Mouse (Mus musculus): ENCODE results near the gene Gm17555.
"Not testable (repeated sequence)": the region's sequence is repeated elsewhere in the genome, so short reads cannot be mapped to it uniquely, and the experiment has no call there.

Gm17555 gene

GRCm38 (mm10) chr2:126214800-126215199 lies at the start of gene Gm17555:
Gene Gm17555 (plus strand): TSS chr2:126215100.
- not testable (repeated sequence) for DNase-seq (ENCODE audit: low spot score)

GRCm38 (mm10) chr2:126165277-126166018 lies 49.5 kb upstream of the Gm17555 start:
- DNase-seq (ENCODE audit: low spot score), result no peak

- no peak for DNase-seq (ENCODE audit: low spot score)
Measured at GRCm38 (mm10) chr2:126166335-126166734, 48.6 kb upstream of the Gm17555 start.

DNA sequence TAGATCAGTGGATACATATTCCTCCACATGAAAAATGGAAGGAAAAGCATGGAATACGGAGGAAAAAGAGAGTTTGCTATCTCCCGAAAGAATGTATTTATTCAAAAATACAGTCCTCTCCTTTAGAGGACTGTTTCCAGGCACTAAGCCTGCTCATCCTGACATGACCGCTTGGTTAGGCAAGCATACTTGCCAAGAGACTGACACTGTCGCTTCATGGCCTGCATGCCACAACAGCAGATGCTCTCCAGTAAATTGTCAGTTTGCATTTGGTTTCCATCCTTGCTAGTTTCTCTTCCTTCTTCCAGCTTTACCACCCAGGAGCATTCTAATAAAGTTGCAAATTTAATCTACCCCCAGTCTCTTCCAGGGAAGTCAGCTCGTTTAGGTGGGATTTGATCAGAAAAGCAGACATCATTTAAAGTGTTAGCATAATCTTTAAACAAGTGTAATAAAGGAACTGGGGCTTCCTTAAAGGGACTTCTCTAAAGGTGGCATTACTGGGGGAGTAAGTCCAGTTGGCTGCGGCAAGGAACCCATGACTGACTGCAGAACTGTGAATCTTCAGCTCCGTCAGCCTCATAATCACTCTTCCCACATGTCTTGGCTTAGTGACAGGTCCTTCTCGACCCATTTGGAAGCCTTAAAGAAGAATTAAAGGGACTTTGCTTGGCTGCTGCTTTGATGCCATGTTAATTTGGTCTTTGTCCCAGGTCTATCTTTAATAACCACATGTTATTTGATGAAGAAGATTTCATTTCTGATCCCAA lies 47.9 kb upstream of the Gm17555 start:
- DNase-seq (ENCODE audit: low spot score), result no peak

DNA sequence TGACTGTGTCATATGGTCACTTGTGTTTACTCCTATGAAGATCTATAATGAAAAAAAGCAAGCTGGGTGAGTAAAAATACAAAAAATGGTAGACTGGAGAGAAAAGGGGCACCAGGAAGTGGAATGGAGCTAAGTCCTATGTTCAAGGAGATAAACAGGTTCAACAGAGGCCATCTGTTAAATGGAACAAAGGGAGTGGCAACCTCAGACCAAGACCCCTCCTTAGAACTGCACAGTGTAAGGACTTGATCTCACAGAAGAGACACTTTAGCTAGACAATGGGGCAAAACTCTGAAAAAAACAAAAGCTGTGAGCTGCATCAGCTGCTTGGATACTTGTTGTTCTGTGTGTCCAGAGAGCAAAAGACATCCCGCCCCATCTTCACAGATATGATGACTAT lies 43.5 kb upstream of the Gm17555 start:
- DNase-seq (ENCODE audit: low spot score), result no peak

DNA sequence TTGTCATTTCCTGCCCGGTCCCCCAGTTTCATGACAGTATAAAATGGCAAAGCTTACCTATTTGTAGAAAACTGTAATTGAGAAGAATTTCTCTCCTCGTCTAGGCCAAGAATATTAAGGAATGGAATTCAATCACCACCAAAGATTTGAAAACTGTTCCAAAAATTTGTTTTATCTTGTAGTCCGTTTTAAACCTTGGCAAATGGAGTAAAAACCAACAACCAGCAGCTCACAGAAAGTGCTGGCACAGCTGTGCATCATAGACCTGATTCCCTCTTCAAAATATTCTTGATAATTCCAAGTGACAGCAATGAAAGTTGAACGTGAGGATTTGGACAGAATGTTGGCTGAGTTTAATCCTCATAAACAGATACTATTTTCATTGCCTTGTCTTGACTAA lies 23.6 kb upstream of the Gm17555 start:
- DNase-seq (ENCODE audit: low spot score), result no peak

DNA sequence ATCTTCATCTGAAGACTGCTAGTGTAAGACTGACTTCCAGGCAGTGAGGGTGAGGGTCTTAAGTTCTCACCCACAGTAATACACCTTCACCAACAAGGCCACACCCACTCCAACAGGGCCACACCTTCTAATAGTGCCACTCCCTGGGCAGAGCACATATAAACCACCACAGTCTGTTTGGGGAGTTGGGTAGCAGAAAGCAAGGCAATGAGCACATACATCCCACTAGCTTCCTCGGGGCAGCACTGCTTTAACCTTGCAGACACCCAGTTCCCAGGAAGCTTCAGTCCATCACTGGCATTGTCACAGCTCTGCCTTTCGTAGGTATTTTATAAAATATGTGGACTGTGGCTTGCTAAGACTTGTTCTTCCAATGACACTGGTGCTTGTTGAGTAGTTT lies 22.8 kb upstream of the Gm17555 start:
- DNase-seq (ENCODE audit: low spot score), result no peak

DNA sequence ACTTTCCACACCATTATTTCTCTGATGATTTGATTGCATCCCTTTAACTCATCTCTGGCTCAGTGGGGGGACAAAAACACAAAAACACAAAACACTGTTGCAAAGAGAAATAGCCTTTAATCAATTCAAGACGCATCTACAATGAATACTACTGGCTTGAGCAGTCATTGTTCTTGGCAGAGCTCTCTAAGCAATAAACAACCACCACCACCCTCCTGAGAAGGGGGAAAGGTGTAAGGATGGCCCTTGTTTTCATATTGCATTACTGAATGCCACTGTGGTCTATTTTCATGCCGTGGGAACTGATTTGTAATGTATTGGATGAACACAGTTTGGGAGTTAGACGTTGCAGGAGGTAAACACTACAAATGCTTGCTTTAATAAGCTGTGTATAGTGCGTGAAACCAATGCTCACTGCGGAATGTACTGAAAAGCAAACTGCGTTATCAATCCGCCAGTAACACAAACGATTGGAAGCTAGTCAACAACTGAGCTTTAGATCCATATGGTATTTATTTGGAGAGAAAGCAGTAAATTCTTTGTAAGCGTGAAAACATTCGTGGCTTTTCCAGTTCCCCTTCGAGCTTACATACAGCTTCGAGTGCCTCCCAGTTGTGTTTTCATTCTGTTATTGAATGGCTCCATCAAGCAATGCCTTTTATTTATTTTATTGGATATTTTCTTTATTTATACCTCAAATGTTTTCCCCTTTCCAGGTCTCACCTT lies 19.1 kb upstream of the Gm17555 start:
- no peak for DNase-seq (ENCODE audit: low spot score)

- DNase-seq (ENCODE audit: low spot score), result no peak
Measured at GRCm38 (mm10) chr2:126198971-126199370, 15.9 kb upstream of the Gm17555 start.

DNA sequence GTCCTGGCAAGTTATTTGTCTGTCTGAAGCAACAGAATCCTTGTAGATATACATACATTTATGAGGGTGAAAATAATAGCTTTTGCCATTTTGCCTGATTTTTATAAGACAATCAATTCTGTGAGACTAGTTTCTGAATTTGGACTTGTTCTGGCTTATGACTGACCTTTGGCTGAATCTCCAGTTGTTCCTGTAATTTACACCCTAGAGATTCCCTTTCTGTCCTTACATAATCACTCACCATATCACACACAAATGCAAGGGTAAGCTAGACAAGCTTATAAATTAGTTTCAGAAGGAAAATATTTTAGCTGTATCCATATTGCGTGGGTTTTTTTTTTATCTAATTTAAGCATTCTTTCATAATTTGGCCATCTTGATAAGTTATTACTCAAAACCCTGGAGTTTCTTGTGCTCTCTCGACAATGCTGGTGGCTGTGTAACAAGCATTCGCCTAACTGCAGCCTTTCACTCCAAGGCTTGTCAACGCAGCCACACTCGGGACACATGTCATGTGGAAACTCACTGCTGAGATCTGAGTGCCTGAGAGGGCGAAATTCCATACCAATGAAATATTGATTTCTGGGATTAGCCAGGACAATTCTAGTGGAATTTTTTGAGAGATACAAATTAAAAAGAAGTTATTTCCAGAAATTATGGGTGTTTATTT lies 3.8 kb upstream of the Gm17555 start:
- DNase-seq (ENCODE audit: low spot score), result no peak

- DNase-seq (ENCODE audit: low spot score), result no peak
Measured at GRCm38 (mm10) chr2:126227581-126227980, 12.7 kb downstream of the Gm17555 start.

GRCm38 (mm10) chr2:126231731-126232130 lies 16.8 kb downstream of the Gm17555 start:
- DNase-seq (ENCODE audit: low spot score), result no peak

GRCm38 (mm10) chr2:126236905-126237304 lies 22.0 kb downstream of the Gm17555 start:
- DNase-seq (ENCODE audit: low spot score), result no peak

GRCm38 (mm10) chr2:126245446-126245845 lies 30.5 kb downstream of the Gm17555 start:
- no peak for DNase-seq (ENCODE audit: low spot score)

GRCm38 (mm10) chr2:126248536-126248935 lies 33.6 kb downstream of the Gm17555 start:
- DNase-seq (ENCODE audit: low spot score), result no peak

DNA sequence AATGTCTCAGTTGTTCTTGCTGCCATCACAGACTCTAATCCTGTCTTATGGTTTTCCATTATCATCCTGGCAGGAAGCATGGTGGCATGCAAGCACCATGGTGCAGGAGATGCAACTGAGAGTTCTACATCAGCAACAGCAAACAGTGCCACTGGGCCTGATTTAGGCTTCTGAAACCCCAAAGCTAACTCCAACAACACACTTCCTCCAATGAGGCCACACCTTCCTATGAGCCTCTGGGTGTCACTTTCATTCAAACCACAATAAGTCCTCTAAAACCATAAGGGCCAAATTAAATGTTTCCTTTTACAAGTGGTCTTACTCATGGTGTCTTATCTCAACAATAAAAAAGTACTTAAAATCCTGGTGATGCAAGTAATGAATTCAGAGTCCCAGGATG lies 37.3 kb downstream of the Gm17555 start:
- DNase-seq (ENCODE audit: low spot score), result no peak

All from ovary, postnatal 10 days (tissue).